Mouse (Mus musculus) urinary bladder, postnatal 25 days (tissue): ENCODE results near the gene Olfr935.

Experiments
- DNase-seq: peaks from one replicate; pipeline ENCODE4 v3.0.0; 2022; ENCODE audit warnings: low spot score

Gene Olfr935

GRCm38 (mm10) chr9:38999583-38999982 is at the start of gene Olfr935:
Gene Olfr935 (minus strand): TSS chr9:38999683.
- no peak for DNase-seq

DNA sequence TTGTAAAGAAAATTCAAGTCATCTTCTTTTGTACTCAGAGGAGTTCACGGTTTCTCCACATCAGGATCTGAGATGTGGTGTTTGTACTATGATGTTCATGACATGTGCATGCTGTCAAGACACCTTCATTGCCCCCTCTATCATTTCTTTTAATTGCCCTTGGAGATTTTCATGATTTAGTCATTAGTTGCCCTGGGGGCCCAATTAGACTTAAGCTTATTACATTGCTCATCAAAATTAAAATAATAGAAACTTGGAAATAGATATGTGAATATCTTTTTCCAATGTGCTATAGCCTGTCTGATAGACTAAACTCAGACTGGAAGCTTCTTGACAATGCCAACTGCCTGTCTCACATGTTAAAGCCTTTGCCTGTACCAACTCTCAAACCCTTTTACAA is 23.8 kb upstream of the Olfr935 start, which contains the start of gene Olfr146:
Gene Olfr146 (minus strand): TSS at position 101 of the 400 bp plus-strand sequence.
- DNase-seq: no peak

DNA sequence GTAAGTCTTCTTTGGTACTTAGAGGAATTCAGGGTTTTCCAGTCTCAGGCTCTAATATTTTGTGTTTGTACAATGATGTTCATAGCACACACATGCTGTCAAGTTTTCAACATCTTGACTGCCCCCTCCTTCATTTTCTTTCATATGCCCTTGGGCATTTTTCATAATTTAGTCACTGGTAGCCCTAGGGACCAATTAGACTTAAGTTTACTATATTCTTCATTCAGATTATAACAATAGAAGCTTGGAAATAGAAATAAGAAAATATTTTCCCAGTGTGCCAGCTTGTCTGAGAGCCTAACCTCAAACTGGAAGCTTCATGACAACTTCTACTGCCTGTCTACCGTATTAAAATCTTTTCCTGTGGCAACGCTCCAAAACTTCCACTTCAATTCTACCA is 11.3 kb downstream of the Olfr935 start, which contains the start of gene Olfr934:
Gene Olfr934 (minus strand): TSS at position 101 of the 400 bp plus-strand sequence.
- no peak for DNase-seq

GRCm38 (mm10) chr9:38972013-38972412 is 27.5 kb downstream of the Olfr935 start, which contains the start of gene Olfr933:
Gene Olfr933 (plus strand): TSS chr9:38972313.
- DNase-seq: no peak

GRCm38 (mm10) chr9:38954124-38954416 is 45.4 kb downstream of the Olfr935 start:
- no peak for DNase-seq

- no peak for DNase-seq
Observed at GRCm38 (mm10) chr9:38953401-38954123, 45.9 kb downstream of the Olfr935 start.
